Mouse (Mus musculus): ENCODE measurements around the gene Kcnf1. TPM values are rescaled to one million over a fixed set of nuclear protein-coding genes. Genes with fewer than 3 reads are reported as not detected.

Kcnf1 gene
- polyA plus RNA-seq (2014; fragmentation: Nextera tagmentation; extraction: Ambion mirVana) = 0.66 and 0.84 TPM in 2 replicates

GRCm38 (mm10) chr12:17176757-17177092, at the start of gene Kcnf1:
Kcnf1 (minus strand) TSS chr12:17176888.
- Histone ChIP-seq H3K9ac (ENCODE audit: low read length) (peak within 1 kb of the TSS; percentile 57), H3K9me3 (ENCODE audit: control insufficient read depth, low read length) (no peaks in the 10 kb centered on the region), H3K27ac (ENCODE audit: low read depth, low read length) (no peak within 1 kb of the TSS), H3K4me2 (ENCODE audit: low read depth) (peak within 1 kb of the TSS; percentile 95), H3K36me3 (ENCODE audit: control insufficient read depth, insufficient read depth, low read length) (no peaks in the 10 kb centered on the region), H3K4me1 (ENCODE audit: control insufficient read depth, insufficient read depth, low read length) (peaks cover 5% of the 10 kb centered on the region; the same call in 1 of the 2 replicates), H3K27me3 (ENCODE audit: control insufficient read depth, insufficient read depth, low read length) (peaks cover 16% of the 10 kb centered on the region), H3K4me3 (ENCODE audit: low read depth, low read length) (peak within 1 kb of the TSS; percentile 48)
- WGBS = 14% methylated on average over 4 of the region's 4 CpGs
- ATAC-seq (ENCODE audit: insufficient read depth, low FRiP score, low TSS enrichment) (peak; percentile 31; the same call in 1 of the 2 replicates), DNase-seq (ENCODE audit: low spot score) (no peak)

- Histone ChIP-seq H3K27ac (ENCODE audit: low read depth, low read length) (no peak overlapping the region), H3K4me3 (ENCODE audit: low read depth, low read length) (no peak overlapping the region), H3K27me3 (ENCODE audit: control insufficient read depth, insufficient read depth, low read length) (no peaks in the 10 kb centered on the region), H3K4me1 (ENCODE audit: control insufficient read depth, insufficient read depth, low read length) (no peaks in the 10 kb centered on the region), H3K4me2 (ENCODE audit: low read depth) (no peak overlapping the region), H3K36me3 (ENCODE audit: control insufficient read depth, insufficient read depth, low read length) (no peaks in the 10 kb centered on the region), H3K9me3 (ENCODE audit: control insufficient read depth, low read length) (no peaks in the 10 kb centered on the region), H3K9ac (ENCODE audit: low read length) (no peak overlapping the region)
- DNase-seq (ENCODE audit: low spot score) (no peak), ATAC-seq (ENCODE audit: insufficient read depth, low FRiP score, low TSS enrichment) (no peak)
- 80% methylated on average over 5 of the region's 5 CpGs for WGBS
These were observed 48.3 kb upstream of the Kcnf1 start for GRCm38 (mm10) chr12:17225012-17225411.

GRCm38 (mm10) chr12:17223050-17223449, 46.4 kb upstream of the Kcnf1 start:
- WGBS = 48% methylated on average over 3 of the region's 3 CpGs
- Histone ChIP-seq H3K27me3 (ENCODE audit: control insufficient read depth, insufficient read depth, low read length) (no peaks in the 10 kb centered on the region), H3K4me3 (ENCODE audit: low read depth, low read length) (no peak overlapping the region), H3K4me1 (ENCODE audit: control insufficient read depth, insufficient read depth, low read length) (no peaks in the 10 kb centered on the region), H3K36me3 (ENCODE audit: control insufficient read depth, insufficient read depth, low read length) (no peaks in the 10 kb centered on the region), H3K9me3 (ENCODE audit: control insufficient read depth, low read length) (no peaks in the 10 kb centered on the region), H3K9ac (ENCODE audit: low read length) (no peak overlapping the region), H3K4me2 (ENCODE audit: low read depth) (no peak overlapping the region), H3K27ac (ENCODE audit: low read depth, low read length) (no peak overlapping the region)
- DNase-seq (ENCODE audit: low spot score) = no peak
- no peak for ATAC-seq (ENCODE audit: insufficient read depth, low FRiP score, low TSS enrichment)

GRCm38 (mm10) chr12:17221891-17222428, 45.3 kb upstream of the Kcnf1 start:
- ATAC-seq (ENCODE audit: insufficient read depth, low FRiP score, low TSS enrichment) = no peak
- DNase-seq (ENCODE audit: low spot score) = no peak
- Histone ChIP-seq H3K4me1 (ENCODE audit: control insufficient read depth, insufficient read depth, low read length) (no peaks in the 10 kb centered on the region), H3K9me3 (ENCODE audit: control insufficient read depth, low read length) (no peaks in the 10 kb centered on the region), H3K4me2 (ENCODE audit: low read depth) (no peak overlapping the region), H3K27ac (ENCODE audit: low read depth, low read length) (no peak overlapping the region), H3K9ac (ENCODE audit: low read length) (no peak overlapping the region), H3K27me3 (ENCODE audit: control insufficient read depth, insufficient read depth, low read length) (no peaks in the 10 kb centered on the region), H3K36me3 (ENCODE audit: control insufficient read depth, insufficient read depth, low read length) (no peaks in the 10 kb centered on the region), H3K4me3 (ENCODE audit: low read depth, low read length) (no peak overlapping the region)
- 39% methylated on average over 5 of the region's 5 CpGs for WGBS

GRCm38 (mm10) chr12:17220631-17221030, 43.9 kb upstream of the Kcnf1 start:
- WGBS = 77% methylated on average over 5 of the region's 5 CpGs
- DNase-seq (ENCODE audit: low spot score) (no peak), ATAC-seq (ENCODE audit: insufficient read depth, low FRiP score, low TSS enrichment) (no peak)
- Histone ChIP-seq H3K4me3 (ENCODE audit: low read depth, low read length) (no peak overlapping the region), H3K9ac (ENCODE audit: low read length) (no peak overlapping the region), H3K9me3 (ENCODE audit: control insufficient read depth, low read length) (no peaks in the 10 kb centered on the region), H3K36me3 (ENCODE audit: control insufficient read depth, insufficient read depth, low read length) (no peaks in the 10 kb centered on the region), H3K4me1 (ENCODE audit: control insufficient read depth, insufficient read depth, low read length) (no peaks in the 10 kb centered on the region), H3K27ac (ENCODE audit: low read depth, low read length) (no peak overlapping the region), H3K4me2 (ENCODE audit: low read depth) (no peak overlapping the region), H3K27me3 (ENCODE audit: control insufficient read depth, insufficient read depth, low read length) (no peaks in the 10 kb centered on the region)

- H3K4me1 ChIP-seq (ENCODE audit: control insufficient read depth, insufficient read depth, low read length) = no peaks in the 10 kb centered on the region
- DNase-seq (ENCODE audit: low spot score) = no peak
- H3K4me2 ChIP-seq (ENCODE audit: low read depth) = no peak overlapping the region
- H3K9me3 ChIP-seq (ENCODE audit: control insufficient read depth, low read length) = no peaks in the 10 kb centered on the region
- WGBS = 76% methylated on average over 4 of the region's 4 CpGs
- no peaks in the 10 kb centered on the region for H3K27me3 ChIP-seq (ENCODE audit: control insufficient read depth, insufficient read depth, low read length)
- no peak for ATAC-seq (ENCODE audit: insufficient read depth, low FRiP score, low TSS enrichment)
- H3K4me3 ChIP-seq (ENCODE audit: low read depth, low read length) = no peak overlapping the region
- no peak overlapping the region for H3K27ac ChIP-seq (ENCODE audit: low read depth, low read length)
- H3K36me3 ChIP-seq (ENCODE audit: control insufficient read depth, insufficient read depth, low read length) = no peaks in the 10 kb centered on the region
- no peak overlapping the region for H3K9ac ChIP-seq (ENCODE audit: low read length)
These were observed 42.4 kb upstream of the Kcnf1 start for GRCm38 (mm10) chr12:17219107-17219506.

- WGBS = 66% methylated on average over 8 of the region's 8 CpGs
- H3K27ac ChIP-seq (ENCODE audit: low read depth, low read length) = no peak overlapping the region
- ATAC-seq (ENCODE audit: insufficient read depth, low FRiP score, low TSS enrichment) = no peak
- H3K9me3 ChIP-seq (ENCODE audit: control insufficient read depth, low read length) = no peaks in the 10 kb centered on the region
- no peak overlapping the region for H3K9ac ChIP-seq (ENCODE audit: low read length)
- no peak overlapping the region for H3K4me2 ChIP-seq (ENCODE audit: low read depth)
- H3K36me3 ChIP-seq (ENCODE audit: control insufficient read depth, insufficient read depth, low read length) = no peaks in the 10 kb centered on the region
- no peaks in the 10 kb centered on the region for H3K4me1 ChIP-seq (ENCODE audit: control insufficient read depth, insufficient read depth, low read length)
- H3K27me3 ChIP-seq (ENCODE audit: control insufficient read depth, insufficient read depth, low read length) = no peaks in the 10 kb centered on the region
- no peak for DNase-seq (ENCODE audit: low spot score)
- no peak overlapping the region for H3K4me3 ChIP-seq (ENCODE audit: low read depth, low read length)
These were observed 41.7 kb upstream of the Kcnf1 start for GRCm38 (mm10) chr12:17218390-17218789.

GRCm38 (mm10) chr12:17215751-17216150, 39.1 kb upstream of the Kcnf1 start:
- no peak overlapping the region for H3K27ac ChIP-seq (ENCODE audit: low read depth, low read length)
- no peaks in the 10 kb centered on the region for H3K36me3 ChIP-seq (ENCODE audit: control insufficient read depth, insufficient read depth, low read length)
- no peak overlapping the region for H3K4me2 ChIP-seq (ENCODE audit: low read depth)
- no peak overlapping the region for H3K9ac ChIP-seq (ENCODE audit: low read length)
- DNase-seq (ENCODE audit: low spot score) = no peak
- no peaks in the 10 kb centered on the region for H3K4me1 ChIP-seq (ENCODE audit: control insufficient read depth, insufficient read depth, low read length)
- H3K4me3 ChIP-seq (ENCODE audit: low read depth, low read length) = no peak overlapping the region
- ATAC-seq (ENCODE audit: insufficient read depth, low FRiP score, low TSS enrichment) = no peak
- no peaks in the 10 kb centered on the region for H3K9me3 ChIP-seq (ENCODE audit: control insufficient read depth, low read length)
- WGBS = 90% methylated on average over 7 of the region's 7 CpGs
- H3K27me3 ChIP-seq (ENCODE audit: control insufficient read depth, insufficient read depth, low read length) = no peaks in the 10 kb centered on the region

GRCm38 (mm10) chr12:17202492-17203322, 26.0 kb upstream of the Kcnf1 start:
- no peak overlapping the region for H3K9ac ChIP-seq (ENCODE audit: low read length)
- DNase-seq (ENCODE audit: low spot score) = no peak
- H3K9me3 ChIP-seq (ENCODE audit: control insufficient read depth, low read length) = no peaks in the 10 kb centered on the region
- ATAC-seq (ENCODE audit: insufficient read depth, low FRiP score, low TSS enrichment) = no peak
- no peaks in the 10 kb centered on the region for H3K27me3 ChIP-seq (ENCODE audit: control insufficient read depth, insufficient read depth, low read length)
- H3K4me1 ChIP-seq (ENCODE audit: control insufficient read depth, insufficient read depth, low read length) = 0 out of 2 replicates have a peak, but pooled peaks cover 2% of the 10 kb centered on the region
- no peaks in the 10 kb centered on the region for H3K36me3 ChIP-seq (ENCODE audit: control insufficient read depth, insufficient read depth, low read length)
- 42% methylated on average over 13 of the region's 13 CpGs for WGBS
- no peak overlapping the region for H3K4me3 ChIP-seq (ENCODE audit: low read depth, low read length)
- no peak overlapping the region for H3K4me2 ChIP-seq (ENCODE audit: low read depth)
- no peak overlapping the region for H3K27ac ChIP-seq (ENCODE audit: low read depth, low read length)

All from neural tube, embryonic 11.5 days (tissue).